Mouse (Mus musculus): ENCODE data around the gene Armc9.

Gene Armc9

DNA sequence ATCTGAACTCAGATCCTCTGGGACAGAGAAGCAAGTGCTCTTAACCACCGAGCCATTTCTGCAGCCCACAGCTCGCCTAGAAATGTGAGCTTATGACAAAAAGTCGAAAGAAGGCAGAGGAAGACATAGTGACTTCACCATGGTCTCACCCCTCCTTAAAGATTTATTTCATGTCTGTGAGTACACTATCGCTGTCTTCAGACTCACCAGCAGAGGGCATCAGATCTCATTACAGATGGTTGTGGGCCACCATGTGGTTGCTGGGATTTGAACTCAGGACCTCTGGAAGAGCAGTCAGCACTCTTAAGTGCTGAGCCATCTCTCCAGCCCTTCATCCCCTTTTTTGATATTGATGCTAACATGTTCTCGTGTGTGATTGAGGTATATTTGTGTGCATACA is 20.0 kb downstream of the Armc9 start:
- in situ Hi-C loops (cut with MboI, MseI), result loop anchor here (5.0 kb wide), 1 partner anchor 163 kb away; no protein-coding TSS in a partner anchor

DNA sequence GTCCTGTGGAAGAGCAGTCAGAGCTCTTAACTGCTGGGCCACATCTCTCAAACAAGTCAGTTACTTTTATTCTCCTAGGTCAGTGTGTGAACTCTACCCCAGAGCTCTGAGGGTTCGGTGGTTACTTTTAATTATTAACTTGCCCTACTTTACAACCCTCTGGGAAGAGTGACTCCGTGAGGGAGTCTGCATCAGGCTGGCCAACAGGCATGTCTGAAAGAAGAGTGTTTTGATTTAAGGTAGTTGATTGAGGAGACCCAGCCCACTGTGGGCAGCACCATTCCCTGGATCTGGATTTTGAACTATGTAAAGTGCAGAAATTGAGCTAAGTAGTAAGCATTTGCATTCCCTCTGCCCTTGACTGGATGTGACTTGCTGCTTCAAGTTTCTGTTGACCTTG is 21.5 kb downstream of the Armc9 start:
- in situ Hi-C loops (cut with MboI, MseI), result loop anchor here (5.0 kb wide), 1 partner anchor 161 kb away; no protein-coding TSS in a partner anchor

DNA sequence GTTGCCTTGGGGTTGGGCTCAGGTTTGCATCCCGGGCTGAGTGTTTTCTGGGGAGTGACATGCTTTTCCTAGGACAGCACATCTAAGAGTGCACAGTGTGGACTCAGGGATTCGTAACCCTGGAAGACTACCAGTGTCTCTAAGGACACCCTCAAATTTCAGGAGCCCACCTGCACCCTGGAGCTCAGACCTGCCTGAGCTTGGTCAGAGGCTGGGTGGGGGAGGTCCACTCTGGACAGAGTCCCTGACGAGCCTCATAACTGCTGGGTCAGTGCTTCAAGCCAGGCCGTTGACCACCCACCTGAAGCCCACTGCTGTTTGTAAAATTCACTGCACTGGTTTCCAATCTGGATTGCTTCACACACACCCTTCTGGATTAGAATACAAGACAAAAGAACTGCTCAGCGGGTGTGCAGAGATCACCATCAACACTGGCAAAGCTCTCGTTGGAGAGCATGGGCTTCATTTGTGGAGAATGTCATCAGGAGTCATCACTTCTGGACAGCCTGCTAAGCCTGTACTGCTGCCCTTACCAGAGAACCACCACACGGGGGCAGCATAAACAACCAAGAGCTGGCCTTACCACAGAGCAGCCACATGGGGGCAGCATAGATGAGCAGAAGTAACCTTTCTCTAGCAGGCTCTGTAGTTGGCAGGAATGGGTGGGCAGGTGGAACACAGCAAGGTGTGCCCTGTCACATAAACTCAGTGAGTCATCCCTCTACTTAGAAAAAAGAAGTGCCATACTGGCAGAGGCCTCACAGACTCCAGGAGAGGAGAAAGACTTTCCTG is 24.1 kb downstream of the Armc9 start:
- in situ Hi-C loops (cut with MboI, MseI), result loop anchor here (5.0 kb wide), 1 partner anchor 159 kb away; no protein-coding TSS in a partner anchor

DNA sequence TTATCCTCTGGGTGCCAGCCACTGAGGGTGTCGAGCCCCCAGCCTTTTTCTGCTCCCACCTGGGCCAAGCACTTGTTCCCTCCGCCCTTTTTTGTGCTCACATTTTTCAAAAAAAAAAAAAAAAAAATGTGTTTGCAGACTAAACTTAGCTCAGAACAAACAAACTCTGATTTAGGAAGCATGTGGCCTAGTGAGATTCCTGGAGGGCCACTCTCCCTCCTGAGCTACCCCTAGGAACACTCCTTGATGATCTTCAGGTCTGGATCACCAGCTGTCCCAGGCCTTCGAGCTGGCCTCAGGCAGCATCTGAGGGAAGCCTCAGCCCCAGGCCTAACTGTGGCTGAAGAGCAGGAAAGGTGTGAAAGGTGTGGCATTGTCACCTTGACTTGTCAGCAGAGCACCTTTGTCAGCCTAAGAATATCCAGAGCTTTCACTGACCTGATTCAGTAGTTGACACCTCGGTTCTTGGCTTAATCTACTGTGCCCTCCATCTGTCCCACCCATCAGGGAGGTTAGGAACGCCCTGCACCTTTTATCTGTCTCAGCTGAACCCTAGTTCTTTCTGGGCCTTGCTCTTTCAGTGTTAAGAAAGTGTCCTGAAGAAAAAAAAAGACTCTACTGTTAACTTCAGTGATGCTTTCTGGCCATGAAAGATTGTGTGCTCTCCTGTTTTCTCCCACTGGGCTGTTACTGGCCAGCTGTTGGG is 27.6 kb downstream of the Armc9 start:
- in situ Hi-C loops (cut with MboI, MseI), result no loop called here

DNA sequence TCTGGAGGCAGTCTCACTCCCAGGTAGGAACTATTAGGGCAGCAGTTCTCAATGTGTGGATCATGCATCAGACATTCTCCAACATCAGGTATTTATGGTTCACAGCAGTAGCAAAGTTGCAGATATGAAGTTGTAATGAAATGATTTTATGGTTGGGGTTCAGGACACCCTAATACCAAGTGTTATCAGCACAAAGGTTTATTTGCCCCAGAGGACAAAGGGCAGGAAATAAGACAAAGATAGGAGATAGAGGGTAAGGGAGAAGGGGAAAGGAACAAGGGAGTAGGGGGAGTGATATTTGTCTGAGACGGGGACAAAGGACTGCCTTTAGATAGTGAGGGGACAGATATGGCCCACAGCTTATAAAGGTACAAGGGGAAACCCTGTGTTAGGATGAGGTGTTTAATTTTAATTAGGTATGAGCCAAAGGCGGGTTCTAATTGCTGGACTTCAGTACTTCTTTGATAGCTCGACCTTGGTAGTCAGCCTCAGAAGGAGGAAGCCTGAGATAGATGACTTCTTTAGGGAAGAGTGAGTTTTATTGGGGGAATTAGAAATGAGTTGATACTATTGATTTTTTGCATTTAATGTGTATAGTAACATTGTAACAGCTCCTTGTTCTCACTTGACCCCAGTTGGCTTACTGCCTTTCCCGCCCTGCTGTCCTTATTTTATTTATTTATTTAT is 29.1 kb downstream of the Armc9 start:
- in situ Hi-C loops (cut with MboI, MseI), result no loop called here

DNA sequence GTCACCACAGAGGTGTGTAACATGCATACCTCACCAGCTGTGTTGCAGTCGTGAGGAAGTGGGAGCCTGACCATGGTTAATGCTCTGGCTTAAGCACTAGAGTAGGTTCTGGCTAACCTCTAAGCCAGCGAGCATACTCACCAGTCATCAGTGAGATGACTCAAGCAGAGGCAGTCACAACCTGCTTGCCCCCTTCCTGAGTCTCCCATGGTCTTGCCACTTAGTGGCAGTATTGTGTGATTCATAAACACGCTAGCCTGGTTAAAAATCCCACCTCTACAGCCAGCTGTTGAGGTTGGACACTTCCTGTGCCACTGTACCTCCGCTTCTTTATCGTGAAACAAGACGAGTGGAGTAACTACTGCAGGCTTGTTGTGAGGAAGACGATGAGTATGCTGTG is 32.2 kb downstream of the Armc9 start:
- in situ Hi-C loops (cut with MboI, MseI), result no loop called here

DNA sequence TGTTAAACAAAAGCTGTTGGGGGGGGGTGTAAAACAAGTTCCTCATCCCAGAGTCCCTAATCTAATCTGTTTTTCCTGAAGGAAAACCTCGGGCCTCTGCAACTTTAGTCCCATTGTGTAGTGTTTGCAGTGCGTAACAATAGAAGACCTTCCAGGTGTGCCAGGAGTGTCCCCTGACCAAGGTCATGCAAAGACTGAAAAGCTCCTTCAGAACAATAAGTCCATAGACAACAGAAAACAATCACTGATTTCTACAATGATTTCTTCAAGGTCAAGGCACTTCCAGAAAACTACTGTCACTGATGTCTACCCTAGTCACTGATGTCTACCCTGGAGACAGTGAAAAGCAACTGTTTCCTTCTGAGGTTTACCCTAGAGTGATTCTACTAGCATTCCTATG is 33.3 kb downstream of the Armc9 start:
- in situ Hi-C loops (cut with MboI, MseI), result no loop called here

DNA sequence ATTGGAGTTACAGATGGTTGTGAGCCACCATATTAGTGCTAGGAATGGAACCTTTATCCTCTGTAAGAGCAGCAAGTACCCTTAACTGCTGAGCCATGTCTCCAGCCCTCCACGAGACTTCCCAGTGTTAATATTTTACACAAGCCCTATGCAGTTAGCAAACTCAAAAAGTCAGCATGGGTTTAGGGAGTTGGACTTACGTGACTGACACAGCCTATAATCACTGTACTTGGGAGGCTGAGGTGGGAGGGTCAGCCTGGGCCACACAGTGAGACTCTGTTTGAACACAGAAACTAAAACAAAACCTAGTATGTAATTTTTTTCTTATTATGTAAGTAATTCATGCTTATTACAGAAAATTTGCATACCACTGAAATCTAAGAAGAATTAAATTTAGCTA is 33.7 kb downstream of the Armc9 start:
- in situ Hi-C loops (cut with MboI, MseI), result no loop called here

DNA sequence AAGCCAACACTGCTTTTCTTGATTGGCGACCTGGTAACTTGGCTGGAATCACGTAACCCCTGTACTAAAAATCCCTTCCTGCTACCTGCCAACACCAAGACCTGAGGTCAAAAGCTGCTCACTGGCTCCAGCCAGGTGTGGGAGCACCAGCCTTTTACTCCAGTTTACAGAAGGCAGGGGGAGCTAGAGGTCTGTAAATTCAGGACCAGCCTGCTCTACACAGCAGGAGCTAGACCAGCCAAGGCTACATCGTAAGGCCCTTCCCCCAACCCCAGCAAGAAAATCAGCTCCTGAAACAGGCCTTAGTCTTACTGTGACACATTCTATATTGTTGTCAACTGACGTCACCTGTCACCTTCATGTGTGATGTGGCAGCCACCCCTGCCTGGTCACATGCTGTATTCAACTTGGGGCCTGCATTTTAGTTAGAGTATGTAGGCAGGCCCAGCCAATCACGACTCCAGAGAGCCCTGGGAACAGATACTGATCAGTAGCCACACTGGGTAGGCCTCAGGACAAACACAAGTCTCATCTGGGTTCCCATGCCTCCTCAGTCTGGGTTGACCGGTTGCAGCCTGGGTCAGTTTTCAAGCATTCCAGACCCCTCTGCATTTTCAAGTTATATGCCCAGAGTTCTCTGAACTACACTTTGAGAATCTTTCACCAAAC is 34.6 kb downstream of the Armc9 start:
- in situ Hi-C loops (cut with MboI, MseI), result no loop called here

DNA sequence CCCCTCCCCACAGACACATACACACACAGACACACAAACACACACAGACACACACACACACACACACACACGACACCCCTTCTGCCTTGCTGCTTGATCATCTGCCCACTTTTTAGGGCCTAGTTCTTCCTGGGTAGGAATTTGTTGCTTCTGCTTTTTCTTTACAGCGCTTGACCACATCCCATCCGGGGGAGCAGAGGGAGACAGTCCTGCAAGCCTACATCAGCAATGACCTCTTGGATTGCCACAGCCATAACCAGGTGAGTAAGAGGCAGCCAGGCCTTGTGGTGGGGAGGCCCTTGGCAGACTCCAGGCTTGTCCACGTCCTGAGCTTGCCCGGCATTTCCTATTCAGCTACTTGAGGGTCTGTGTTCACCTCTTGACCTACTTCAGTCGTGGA is 36.3 kb downstream of the Armc9 start:
- in situ Hi-C loops (cut with MboI, MseI), result no loop called here

DNA sequence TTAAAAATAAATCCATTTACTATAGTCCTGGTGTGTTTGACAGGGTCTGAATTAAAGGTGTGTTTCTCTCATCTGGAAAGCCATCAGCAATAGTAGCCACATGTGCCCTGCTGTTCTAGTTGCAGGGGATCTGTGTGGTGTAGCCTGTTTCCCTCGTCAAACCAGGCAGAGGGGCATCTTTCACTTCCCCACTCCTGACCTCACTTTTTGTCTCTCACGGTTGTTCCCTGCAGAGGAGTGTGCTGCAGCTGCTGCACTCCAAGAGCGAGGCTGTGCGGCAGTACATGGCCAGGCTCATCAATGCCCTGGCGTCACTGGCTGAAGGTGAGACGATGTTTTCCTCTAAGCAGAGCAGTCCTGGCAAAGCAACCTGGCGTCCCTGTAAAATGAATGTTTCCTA is 39.5 kb downstream of the Armc9 start:
- in situ Hi-C loops (cut with MboI, MseI), result no loop called here

DNA sequence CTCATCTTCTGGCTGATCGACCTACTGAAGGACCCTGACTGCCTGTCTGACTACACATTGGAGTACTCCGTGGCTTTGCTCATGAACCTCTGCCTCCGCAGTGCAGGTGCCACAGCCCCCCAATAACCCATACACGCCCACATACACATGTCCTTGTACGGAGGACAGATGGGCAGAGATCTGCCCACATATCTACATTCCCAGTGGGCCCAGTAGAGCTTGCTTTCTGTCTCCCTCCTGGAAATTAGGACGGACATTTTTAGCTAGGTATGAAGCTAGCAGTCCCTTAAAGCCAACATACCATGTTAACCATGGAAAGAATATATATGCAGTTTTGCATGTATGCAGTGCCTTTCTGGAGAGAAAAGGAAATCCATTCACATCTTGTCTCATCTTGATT is 43.7 kb downstream of the Armc9 start:
- in situ Hi-C loops (cut with MboI, MseI), result no loop called here

DNA sequence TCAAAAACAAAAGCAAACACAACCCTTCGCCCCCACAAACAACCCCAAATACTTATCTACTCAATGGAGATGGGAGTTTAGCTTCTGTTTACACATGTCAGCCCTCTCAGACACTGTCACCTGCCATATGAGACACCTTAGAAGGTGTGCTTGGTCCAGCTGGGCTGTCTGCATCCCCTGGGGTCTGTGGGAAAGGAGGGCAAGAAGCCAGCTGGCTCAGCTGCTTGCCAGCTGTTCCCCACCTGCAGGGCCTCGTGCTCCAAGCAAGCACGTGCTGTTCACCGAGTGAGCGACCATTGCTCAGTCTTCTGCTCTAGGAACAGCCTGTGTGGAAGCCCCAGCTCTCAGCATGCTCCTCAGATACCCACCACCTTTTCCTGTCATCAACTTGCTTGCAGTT is 44.4 kb downstream of the Armc9 start:
- in situ Hi-C loops (cut with MboI, MseI), result no loop called here

DNA sequence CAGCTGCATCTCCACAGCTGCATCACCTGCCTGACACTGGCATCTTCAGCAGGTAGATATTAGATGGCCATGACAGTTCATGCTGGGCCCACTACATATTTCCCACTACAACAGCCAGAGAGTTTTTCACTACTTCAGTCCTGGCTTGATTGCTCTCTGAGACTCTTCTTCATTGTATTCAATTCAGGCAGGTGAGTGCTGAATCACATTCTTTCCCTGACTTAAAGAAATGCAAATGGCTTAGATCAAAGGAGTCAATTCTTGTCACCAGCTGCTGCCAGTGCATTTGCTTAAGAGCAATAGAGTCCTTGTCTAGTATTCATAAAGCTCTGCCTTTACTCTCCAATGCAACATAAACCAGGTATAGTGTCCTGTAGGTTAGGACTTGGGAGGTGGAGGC is 46.7 kb downstream of the Armc9 start:
- in situ Hi-C loops (cut with MboI, MseI), result no loop called here

DNA sequence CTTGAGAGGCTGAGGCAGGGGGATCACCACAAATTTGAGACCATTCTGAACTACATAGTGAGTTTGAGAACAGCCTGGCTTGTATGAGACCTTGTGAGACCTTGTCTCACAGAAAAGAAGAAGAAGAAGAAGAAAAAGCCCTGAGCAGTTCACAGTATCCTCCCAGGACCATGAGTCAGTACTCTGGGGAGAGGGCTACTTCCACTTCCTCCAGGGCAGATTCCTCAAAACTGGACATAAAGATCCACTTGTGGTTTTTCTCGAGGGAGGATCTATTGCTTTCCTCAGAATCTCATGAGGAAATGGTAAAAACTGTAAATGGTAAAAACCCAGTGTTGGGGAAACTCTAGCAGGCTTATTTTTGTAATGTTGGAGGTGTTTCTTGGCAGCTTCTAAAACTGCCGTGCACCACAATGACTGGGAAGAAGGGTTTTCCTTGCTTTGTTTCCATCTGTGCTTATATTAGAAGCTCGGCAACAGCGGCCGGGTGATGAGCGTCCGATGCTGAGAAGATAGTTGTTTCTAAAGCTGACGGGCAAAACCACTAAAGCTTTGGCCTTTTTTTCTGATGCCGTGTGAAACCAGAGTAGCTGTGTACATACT is 48.1 kb downstream of the Armc9 start:
- in situ Hi-C loops (cut with MboI, MseI), result no loop called here

DNA sequence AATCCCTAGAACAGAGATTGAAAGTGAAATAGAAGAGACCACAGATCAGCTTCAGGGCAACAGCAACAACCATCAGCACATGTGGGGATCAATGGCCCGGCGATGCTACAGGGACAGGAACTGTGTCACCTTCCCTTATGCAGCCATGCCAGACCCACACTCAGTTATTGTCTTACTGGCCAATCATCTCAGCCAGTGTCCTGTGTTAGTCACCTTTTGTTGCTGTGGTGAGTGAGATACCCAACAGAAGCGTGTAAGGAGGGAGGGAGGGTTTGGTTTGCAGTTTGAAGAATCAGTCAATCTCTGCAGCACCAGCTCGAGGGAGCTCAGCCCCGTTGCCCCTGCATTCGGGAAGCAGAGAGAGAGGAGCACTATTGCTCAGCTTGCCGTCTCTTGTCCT is 56.1 kb downstream of the Armc9 start:
- in situ Hi-C loops (cut with MboI, MseI), result no loop called here

DNA sequence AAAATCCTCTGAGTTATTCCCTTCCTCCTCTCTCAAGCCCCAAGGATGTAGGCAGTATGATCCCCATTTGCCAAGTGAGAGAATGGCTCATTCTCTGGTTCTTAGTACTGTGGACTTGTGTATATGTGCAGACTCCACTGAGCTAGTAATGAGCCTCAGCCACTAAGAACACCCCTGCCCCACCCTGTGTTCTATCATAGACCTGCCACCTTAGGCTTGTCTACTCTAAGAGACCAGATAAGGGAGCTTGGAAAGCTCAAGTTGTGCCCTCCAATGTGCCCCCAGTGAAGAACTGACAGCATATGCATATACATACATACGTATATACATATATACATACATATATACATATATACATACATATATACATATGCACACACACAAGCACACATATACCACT is 56.9 kb downstream of the Armc9 start:
- in situ Hi-C loops (cut with MboI, MseI), result no loop called here

DNA sequence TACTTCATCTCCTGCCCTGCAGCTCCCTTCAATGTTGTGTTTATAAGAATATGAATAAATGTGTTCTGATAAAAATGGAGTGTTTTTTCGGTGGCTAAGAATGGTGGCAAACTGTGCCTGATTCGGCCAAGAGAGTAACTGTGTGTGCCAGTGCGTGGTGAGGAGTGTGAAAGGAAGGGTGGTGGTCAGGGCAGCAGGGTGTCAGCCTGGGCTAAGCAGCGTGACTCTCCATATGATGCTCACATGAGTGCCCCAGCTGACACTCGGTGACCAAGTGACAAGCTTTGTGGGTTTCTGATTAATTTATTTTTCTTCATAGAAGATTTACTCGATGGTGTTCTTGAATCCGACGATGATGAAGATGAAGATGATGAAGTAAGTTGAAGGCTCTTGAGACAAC is 58.2 kb downstream of the Armc9 start:
- in situ Hi-C loops (cut with MboI, MseI), result no loop called here

DNA sequence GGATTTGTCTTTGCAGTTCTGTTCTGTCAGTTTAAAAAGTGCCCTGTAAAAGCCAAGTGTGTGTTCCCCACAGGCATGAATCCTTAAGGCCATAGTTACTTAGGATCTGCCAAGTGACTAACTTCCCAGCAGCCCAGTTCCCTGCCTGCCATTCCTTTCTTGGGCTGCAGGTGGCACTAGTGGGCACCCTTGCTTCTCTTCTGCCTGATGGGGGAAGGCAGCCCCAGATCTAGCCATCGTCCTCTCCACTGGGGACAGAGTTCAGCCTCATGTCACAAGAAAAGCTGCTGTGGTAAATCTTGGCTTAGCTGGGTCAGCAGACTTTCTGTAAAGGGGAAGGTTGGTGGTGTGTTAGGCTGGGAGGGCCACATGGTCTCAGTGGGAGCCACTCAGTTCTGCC is 59.6 kb downstream of the Armc9 start:
- in situ Hi-C loops (cut with MboI, MseI), result no loop called here

DNA sequence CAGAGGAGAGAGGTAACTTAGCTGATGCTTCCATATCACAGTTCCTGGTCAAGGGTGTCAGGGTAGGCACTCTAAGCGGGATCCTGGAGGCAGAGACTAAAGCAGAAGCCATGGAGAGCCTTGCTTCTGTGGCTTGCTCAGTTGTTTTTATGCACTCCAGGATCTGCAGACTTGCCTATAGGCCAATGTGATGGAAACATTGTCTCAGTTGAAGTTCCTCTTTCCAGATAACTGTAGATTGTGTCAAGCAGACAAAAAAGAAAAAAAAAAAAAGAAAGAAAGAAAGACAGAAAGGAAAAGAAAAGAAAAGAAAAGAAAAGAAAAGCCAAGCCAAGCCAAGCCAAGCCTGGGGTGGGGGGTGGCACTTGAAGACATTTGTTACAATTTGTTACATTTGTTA is 60.7 kb downstream of the Armc9 start:
- in situ Hi-C loops (cut with MboI, MseI), result no loop called here

DNA sequence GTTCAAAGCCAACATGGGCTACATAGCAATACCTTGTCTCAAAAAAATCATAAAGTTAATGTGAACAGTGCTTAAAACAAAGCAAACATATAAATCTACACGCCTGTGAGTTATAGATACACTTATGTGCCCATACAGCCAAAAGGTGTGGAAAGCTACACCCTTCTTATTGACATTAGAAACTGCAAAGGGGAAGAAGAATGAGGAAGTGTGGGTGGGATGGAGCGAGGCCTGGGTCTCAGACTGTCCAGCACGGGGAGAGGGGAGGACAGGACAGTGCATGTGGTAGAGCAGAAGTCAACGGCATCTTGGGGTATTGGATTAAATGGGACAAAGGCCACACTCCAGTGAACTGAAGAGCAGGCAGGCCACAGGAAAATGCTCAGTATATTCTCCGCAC is 61.8 kb downstream of the Armc9 start:
- in situ Hi-C loops (cut with MboI, MseI), result no loop called here

DNA sequence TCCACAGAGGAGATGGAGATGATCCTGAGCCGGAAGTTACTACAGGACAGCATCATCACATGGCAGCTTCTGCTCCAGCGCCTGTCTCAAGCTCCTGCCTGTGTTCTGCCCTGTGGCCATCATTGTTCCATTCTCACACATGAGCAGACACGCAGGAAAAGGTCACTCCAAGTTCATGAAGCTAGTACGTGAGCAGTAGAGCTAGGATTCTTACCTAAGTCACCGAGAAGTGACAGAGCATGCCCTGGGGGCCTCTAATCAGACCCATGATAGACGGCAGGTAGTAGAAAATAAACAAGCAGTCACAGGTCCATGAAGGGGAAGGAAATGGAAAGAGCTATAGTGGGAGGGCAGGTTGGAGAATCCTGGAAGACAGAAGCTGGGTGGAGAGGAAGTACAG is 63.4 kb downstream of the Armc9 start:
- in situ Hi-C loops (cut with MboI, MseI), result no loop called here
